Mouse (Mus musculus): ENCODE results near the gene Hmgn2. TPM values are rescaled to one million over a fixed set of nuclear protein-coding genes. Genes with fewer than 3 reads are reported as not detected.

The Hmgn2 gene
- total RNA-seq, 2 experiments from 2014 or later, result 100 to 103 TPM

DNA sequence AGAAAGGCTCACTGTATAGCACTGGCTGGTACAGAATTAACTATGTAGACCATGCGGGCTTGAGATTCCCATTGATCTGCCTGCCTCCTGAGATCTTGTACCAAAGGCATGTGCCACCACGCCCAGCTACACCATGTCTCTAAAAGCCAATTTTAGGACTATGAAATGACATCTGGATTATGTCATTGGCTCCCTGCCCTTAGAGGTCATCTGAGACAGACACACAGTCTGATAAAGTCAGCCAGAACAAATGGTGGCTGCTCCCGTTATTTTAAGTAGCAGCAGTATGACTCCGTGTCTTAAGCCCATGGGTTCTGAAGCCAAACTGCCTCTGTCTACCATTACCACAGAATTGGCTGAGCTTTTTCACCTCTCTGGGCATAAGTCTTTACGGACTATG lies 12.0 kb upstream of the Hmgn2 start:
- no peak for DNase-seq (ENCODE audit: low spot score in 2 of 2)

- DNase-seq (ENCODE audit: low spot score in 2 of 2), result no peak
Observed at GRCm38 (mm10) chr4:133978021-133978711, 9.7 kb upstream of the Hmgn2 start.

GRCm38 (mm10) chr4:133971741-133972140 lies 3.3 kb upstream of the Hmgn2 start:
- DNase-seq (ENCODE audit: low spot score in 2 of 2), result no peak

GRCm38 (mm10) chr4:133970876-133971275 lies 2.4 kb upstream of the Hmgn2 start:
- DNase-seq (ENCODE audit: low spot score in 2 of 2), result no peak

DNA sequence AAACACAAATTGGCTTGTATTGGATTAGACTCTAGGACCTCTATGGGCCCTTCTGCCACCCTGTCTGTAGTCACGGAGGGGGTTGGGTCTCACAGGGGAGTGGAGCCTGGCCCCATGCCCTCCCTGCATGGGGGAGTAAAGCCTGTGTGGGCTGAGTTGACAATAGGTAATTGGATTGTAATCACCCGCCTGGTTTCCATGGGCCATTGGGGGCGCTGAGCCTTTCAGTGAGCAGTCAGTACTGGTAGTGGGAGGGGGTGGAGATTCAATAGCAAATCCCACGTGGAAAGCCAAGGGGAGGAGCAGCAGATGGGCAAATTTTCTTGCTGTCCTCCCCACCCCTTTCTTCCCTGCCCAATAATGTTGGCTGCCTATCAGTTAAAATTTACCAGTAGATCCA lies 1.7 kb upstream of the Hmgn2 start:
- no peak for DNase-seq (ENCODE audit: low spot score in 2 of 2)

DNA sequence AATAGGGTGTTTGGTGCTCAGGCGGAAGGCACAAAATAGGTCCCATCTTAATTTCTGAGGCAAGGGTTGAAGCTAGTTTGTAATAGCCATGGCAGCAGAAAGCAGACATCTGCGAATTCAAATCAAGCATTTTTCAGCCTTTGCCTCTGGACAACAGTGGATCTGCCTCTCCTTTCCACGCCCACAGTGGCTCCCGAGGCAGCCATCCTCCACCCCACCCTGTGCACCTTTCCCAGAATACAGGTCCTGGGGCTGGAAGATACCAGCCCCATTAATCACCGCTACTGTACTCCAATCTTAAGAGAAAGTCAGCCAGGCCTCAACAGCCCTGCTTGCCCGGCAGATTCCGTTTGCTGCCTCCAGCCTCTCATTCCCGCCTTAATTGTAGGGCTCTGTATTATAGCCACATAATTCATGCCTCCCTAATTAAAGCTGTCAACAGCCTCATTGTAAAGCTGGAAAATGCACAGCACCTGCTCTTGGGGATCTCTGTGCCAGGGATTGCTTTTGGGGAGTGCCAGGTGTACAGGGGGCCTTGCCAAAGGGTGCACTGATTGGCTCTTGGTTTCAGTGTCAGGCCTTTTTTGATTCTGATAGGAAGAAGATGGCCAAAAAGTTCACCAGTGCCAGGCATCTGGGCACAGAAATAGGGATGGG lies 792 bp upstream of the Hmgn2 start:
- no peak for DNase-seq (ENCODE audit: low spot score in 2 of 2)

DNA sequence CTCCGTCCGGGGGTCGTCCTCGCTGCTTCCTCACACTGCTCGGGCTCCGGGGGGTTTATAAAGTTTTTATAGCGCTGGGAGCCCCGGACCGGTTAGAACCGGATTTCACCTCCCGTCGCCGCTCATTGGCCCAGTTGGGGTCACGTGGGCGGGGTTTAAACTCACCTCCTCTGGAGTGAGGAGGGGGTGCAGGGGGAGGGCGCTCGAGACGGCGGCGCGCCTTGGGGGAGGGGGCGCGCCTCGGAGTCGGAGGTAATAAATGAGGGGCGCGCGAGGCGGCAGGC lies 642 bp downstream of the Hmgn2 start:
- peak; percentile 90 to 91 for DNase-seq (ENCODE audit: low spot score in 2 of 2)

DNA sequence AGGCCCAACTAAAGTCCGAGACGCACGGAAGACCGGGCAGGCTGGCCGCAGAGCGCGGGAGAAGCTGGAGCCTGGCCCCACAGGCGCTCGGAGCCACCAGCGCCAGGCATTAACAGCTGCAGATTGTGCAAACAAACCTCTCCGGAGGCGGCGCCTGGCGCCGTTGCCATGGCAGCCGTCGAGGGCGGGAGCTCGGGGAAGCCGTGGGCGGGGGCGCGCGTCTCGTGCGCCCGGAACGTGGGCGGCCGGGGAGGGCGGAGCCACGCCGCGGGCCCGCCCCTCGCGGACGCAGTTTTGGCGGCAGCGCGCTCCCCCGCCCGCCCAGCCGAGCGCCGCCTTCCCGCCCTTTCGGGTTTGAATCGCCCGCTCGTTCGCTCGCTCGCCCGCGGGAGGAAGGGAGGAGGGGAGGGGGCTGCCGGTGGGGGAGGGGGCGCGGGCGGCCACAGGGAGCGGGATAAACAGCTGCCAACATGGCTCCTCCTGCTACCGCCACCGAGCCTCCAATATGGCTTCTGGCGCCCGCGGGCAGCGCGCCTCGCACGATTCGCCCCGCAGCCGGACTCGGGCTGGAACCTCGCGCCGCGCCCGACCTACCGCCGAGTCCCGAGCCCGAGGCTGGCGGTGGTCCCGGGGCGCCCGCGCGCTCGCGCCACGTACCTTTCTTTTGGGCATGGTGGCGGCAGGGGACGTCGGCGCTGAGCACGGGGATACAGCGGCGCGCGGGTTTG lies 1.1 kb downstream of the Hmgn2 start:
- peak; percentile 96 to 98 for DNase-seq (ENCODE audit: low spot score in 2 of 2)

DNA sequence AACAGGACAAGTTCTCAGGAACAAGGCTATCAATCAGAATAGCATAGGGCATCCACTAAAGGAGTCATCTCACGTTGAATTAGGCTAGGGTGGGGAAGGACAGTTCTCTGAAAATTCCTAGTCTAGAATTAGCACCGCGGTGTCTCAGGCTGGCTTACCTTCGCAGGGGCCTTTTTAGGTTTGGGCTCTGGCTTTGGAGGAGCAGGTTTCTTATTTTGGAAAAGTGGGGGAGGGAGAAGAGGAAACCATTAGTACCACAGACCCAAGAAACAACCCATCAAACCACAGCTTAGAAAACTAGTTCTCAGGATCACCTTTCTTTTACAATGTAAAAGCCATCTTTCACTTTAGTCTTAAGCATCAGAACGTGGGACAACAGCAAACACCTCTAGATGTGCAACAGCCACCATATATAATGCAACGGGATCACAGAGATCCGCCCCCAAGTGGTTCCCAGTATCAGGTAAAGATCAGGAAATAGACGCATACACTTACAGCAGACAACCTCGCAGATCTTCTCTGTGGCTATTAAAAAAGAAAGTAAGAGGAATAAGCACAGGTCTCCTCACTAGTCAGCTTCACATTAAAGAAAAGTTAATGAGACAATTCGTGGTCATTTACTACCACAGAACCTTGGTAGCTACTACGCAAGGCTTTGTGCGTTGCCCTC lies 2.0 kb downstream of the Hmgn2 start:
- no peak for DNase-seq (ENCODE audit: low spot score in 2 of 2)

DNA sequence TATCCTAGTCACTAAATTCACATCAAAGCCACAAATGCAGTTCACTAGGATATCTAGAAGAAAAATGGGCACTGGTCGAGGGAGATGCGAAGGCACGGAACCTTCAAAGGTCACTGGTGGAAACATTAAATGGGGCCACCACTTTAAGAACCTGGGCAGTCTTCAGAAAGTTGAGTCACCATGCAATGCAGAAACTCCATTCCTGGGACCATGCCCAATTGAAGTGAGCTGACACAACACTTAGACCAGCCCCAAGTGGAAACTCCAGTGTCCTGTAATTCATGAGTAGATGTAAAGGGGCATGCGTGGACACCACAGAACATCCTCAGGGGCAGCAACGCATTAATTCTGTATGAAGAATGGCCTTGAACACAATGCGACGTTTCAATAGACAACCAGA lies 5.9 kb downstream of the Hmgn2 start:
- no peak for DNase-seq (ENCODE audit: low spot score in 2 of 2)

DNA sequence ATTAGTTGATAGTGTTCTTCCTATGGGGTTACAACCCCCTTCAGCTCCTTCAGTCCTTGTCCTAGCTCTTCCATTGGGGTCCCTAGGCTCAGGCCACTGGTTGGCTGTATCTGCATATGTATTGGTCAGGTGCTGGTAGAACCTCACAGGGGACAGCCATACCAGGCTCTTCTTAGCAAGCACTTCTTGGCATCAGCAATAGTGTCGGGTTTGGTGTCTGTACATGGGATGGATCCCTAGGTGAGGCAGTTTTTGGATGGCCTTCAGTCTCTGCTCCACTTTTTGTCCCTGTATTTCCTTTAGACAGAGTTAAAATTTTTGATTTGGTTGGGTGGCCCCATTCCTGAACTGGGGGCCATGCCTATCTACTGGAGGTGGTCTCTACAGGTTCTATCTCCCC lies 9.6 kb downstream of the Hmgn2 start:
- no peak for DNase-seq (ENCODE audit: low spot score in 2 of 2)

- DNase-seq (ENCODE audit: low spot score in 2 of 2), result no peak
Observed at GRCm38 (mm10) chr4:133956358-133956757, 12.1 kb downstream of the Hmgn2 start.

- DNase-seq (ENCODE audit: low spot score in 2 of 2), result no peak
Observed at GRCm38 (mm10) chr4:133946736-133947135, 21.7 kb downstream of the Hmgn2 start.

GRCm38 (mm10) chr4:133943791-133944190 lies 24.7 kb downstream of the Hmgn2 start:
- DNase-seq (ENCODE audit: low spot score in 2 of 2), result no peak

DNA sequence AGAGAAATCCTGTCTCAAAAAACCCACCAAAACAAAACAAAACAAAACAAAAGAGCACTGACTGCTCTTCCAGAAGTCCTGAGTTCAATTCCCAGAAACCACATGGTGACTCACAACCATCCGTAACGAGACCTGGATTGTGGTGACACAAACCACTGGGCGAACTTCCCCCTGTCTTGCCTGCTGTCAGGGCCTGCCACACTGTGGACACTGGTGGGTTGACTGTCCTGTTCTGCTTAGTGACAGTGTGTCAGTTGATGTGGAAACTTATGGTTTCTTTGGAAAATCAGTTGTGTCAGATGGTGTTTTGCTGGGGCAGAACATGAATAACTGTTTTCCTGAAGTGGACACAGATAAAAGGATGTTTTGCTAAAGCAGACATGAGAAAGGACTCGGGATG lies 25.8 kb downstream of the Hmgn2 start:
- DNase-seq (ENCODE audit: low spot score in 2 of 2), result no peak

DNA sequence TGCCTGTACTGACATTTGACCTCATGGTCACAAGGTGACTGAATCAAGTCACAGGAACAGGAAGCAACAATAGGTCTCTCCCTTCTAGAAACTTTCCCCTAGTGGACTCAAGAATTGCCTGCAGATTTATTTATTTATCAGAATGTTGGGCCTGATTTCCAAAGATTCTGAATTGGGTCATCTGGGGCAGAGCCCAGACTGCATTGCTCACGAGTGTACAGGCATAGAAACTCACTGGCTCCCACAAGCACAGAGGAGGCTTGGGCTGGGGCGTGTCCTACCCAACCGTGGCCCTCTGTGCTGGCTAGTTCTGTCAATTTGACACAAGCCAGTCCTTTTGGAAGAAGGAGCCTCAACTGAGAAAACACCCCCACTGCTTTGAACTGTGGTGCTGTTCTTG lies 26.9 kb downstream of the Hmgn2 start:
- DNase-seq (ENCODE audit: low spot score in 2 of 2), result no peak

DNA sequence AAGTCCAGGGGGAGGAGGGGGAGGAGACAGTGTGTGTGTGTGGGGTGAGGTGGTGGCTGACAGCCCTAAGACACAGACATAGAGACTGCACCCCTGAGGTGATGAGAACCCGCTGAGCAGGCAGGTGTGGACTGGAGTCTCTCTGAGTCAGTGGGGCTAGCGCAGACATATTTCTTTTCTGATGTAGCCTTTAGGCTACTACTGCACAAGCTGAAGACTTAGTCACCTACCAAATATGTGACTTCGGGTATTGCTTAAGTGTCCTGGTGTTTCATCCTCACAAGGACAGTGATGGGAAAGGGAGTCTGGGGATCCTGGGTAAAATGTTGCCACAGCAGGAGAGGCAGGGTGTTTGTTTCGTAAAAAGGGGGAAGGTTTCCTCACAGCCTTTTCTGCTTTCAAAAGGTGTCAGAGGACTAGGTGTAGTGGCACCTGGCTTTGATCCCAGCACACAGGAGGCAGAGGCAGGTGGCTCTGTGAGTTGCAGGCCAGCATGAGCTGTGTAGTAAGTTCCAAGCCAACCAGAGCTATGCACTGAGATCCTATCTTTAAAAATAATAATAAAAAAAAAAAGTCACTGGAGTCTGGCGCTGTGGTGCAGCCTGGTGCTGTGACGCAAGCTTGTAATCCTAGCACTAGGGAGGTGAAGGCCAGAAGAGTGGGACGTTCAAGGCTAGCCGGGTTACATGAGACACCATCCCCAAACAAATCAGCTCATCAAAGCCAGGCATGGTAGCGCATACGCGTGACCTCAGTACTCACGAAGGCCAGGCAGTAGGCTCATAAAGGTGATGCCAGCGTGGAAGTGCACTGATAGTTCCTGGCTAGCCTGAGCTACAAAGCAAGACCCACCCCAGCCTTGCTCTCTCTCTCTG lies 27.8 kb downstream of the Hmgn2 start:
- DNase-seq (ENCODE audit: low spot score in 2 of 2), result no peak

DNA sequence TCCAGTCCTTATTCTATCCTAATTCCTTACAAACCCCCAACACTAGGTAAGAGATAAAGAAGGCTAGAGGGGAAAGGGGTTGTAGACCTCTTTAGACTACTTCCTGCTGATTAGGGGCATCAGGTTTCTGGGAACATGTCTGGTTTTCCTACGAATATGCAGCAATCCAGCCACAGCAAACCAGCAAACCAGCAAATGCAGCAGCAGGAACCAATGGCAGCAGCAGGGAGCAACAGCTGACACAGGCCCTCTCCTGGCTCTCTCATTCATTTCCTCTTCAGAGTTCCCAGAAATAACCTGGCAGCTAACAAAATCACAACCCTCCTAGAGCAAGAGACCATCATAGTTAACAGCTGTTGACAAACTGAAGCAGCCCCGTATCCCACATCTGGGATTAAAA lies 30.4 kb downstream of the Hmgn2 start:
- no peak for DNase-seq (ENCODE audit: low spot score in 2 of 2)

- DNase-seq (ENCODE audit: low spot score in 2 of 2), result no peak
Observed at GRCm38 (mm10) chr4:133931785-133932184, 36.7 kb downstream of the Hmgn2 start.

DNA sequence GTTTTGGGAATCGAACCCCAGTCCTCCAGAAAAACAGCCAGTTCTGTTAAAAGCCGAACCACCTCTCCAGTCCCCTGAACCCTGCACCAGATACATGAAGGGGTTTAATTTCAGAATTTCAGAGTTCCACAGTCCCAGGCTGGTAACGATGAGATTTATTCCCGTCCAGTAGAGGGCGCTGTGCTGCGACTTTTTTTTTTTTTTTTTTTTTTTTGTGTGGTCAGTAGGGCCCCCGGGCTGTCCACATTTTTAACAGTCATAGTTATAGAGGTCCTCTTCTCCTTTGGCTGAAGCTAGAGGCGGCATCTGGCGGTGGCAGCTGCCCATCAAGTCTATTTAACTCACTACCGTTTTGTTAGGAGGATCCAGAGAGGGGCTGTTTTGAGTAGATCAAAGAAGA lies 37.1 kb downstream of the Hmgn2 start:
- DNase-seq (ENCODE audit: low spot score in 2 of 2), result no peak

DNA sequence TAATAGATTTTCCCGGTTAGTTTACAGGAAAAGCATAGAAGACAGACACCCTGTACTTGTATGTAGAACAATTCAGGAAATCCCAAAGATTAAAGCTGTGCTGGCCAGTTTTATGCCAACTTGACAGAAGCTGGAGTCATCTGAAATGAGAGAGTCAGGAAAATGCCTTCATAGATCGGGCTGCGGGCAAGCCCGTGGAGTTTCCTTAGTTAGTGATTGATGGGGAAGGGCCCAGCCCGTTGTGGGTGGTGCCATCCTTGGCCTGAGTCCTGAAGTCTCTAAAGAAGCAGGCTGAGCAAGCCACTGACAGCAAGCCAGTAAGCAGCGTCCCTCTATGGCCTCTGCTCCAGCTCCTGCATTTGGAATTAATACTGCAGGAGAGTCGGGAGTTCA lies 39.2 kb downstream of the Hmgn2 start:
- no peak for DNase-seq (ENCODE audit: low spot score in 2 of 2)
